ENCODE assay signal across 20 mouse cellular contexts in the genomic region with DNA sequence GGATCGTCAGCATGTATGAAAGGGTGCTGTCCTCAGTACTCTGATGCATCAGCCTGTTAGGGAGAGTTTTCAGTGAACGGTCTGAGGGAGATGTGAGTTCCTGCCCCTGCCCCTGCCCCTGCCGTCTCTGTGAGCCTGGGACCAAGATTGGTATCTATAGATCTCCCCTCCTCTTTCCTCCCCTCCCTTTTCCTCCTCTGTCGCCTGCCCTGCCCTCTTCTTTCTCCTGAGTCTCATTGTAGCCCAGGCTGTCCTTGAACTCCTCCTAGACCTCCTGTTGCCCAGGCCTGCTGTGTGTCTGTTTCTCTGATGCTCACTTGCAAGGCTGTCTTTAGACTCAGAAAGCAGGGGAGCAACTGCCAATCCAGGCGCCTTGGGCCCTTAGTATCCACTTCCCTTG. TPM values are rescaled to one million over a fixed set of nuclear protein-coding genes. Genes with fewer than 3 reads are reported as not detected.
DNase-seq lines count a peak whose midpoint lies in the region; ATAC-seq lines count a peak whose summit lies in the region.
"Had no signal": no experiment of that assay in that cellular context is flagged by ENCODE, and none has a peak within 500 bp of the region (broad histone marks: within the 10 kb centered on the region; RNA-seq: fewer than 3 reads in every experiment).

No protein-coding gene starts in this region.

- ATAC-seq in liver, embryonic 12.5 days = no peak
- ATAC-seq in megakaryocyte progenitor cell, adult 5-6 weeks (replicated peaks; ENCODE audit: poor library complexity) = 0 out of 2 replicates have a peak, but pooled peaks have one; percentile 5
- ATAC-seq in activated CD4-positive, CD25-positive, alpha-beta regulatory T cell, adult 4 months = no peak
- ATAC-seq: intestine, embryonic 15.5 days had no signal

- peak overlapping the region; percentile 13; the same call in 1 of the 2 replicates for H3K9ac ChIP-seq in liver, embryonic 12.5 days
- H3K9ac ChIP-seq: embryonic facial prominence, embryonic 15.5 days; heart, embryonic 13.5 days; hindbrain, embryonic 14.5 days; intestine, embryonic 15.5 days; limb, embryonic 13.5 days; liver, embryonic 15.5 days had no signal

- H3K27me3 ChIP-seq in liver, embryonic 12.5 days (replicated peaks) = no peaks in the 10 kb centered on the region
- H3K27me3 ChIP-seq: embryonic facial prominence, embryonic 15.5 days; heart, embryonic 13.5 days; intestine, embryonic 15.5 days; liver, embryonic 15.5 days had no signal

- H3K27ac ChIP-seq in liver, embryonic 12.5 days = no peak overlapping the region
- H3K27ac ChIP-seq: embryonic facial prominence, embryonic 15.5 days; heart, embryonic 13.5 days; hindbrain, embryonic 14.5 days; intestine, embryonic 15.5 days; limb, embryonic 13.5 days had no signal

- H3K4me3 ChIP-seq in liver, embryonic 12.5 days = no peak overlapping the region
- H3K4me3 ChIP-seq: embryonic facial prominence, embryonic 15.5 days; heart, embryonic 13.5 days; intestine, embryonic 15.5 days; limb, embryonic 13.5 days; liver, embryonic 15.5 days; megakaryocyte, embryonic 14.5 days; myocyte had no signal

- peaks cover 95% of the 10 kb centered on the region for H3K4me1 ChIP-seq in liver, embryonic 12.5 days

- H3K4me2 ChIP-seq in liver, embryonic 12.5 days = no peak overlapping the region
- H3K4me2 ChIP-seq: embryonic facial prominence, embryonic 15.5 days; heart, embryonic 13.5 days; hindbrain, embryonic 14.5 days; intestine, embryonic 15.5 days had no signal

- whole genome bisulfite sequencing in liver, embryonic 12.5 days (ENCODE audit: insufficient replicate concordance) = 20% methylated on average over 5 of the region's 5 CpGs

- peaks cover under 1% of the 10 kb centered on the region for H3K36me3 ChIP-seq in liver, embryonic 12.5 days
- H3K36me3 ChIP-seq: embryonic facial prominence, embryonic 15.5 days; heart, embryonic 13.5 days; intestine, embryonic 15.5 days; limb, embryonic 13.5 days; liver, embryonic 15.5 days had no signal

- no peak for DNase-seq in liver
- peak; percentile 64 for DNase-seq in 416B (ENCODE audit: low read depth)
- DNase-seq in R1 (ENCODE audit: low read depth, low spot score) = peak; percentile 76
- DNase-seq in cerebellum, postnatal 10 days = no peak
- DNase-seq: adrenal gland, postnatal 14 days; cerebellum, adult 11 months; cerebellum, postnatal 25 days; heart, adult 18-20 months; thymus, postnatal 14 days had no signal

- no peaks in the 10 kb centered on the region for H3K9me3 ChIP-seq in liver, embryonic 12.5 days (replicated peaks)
- H3K9me3 ChIP-seq: embryonic facial prominence, embryonic 15.5 days; heart, embryonic 13.5 days; intestine, embryonic 15.5 days; liver, embryonic 15.5 days had no signal

RNA-seq across cellular contexts. Expression of gene Galnt10, which starts 39.6 kb away (rescaled TPM):
- polyA plus RNA-seq in liver, embryonic 12.5 days (2016; fragmentation: Nextera tagmentation; extraction: Ambion mirVana) = 34.2 and 36.3 TPM in 2 replicates
- total RNA-seq in megakaryocyte progenitor cell, adult 5-6 weeks (2015) = 4.0 and 4.8 TPM in 2 replicates
- 7.0 and 8.8 TPM in 2 replicates for total RNA-seq in megakaryocyte progenitor cell, adult 5-6 weeks (2017)
- 1 to 10 TPM; 4.1 to 7.6 TPM for polyA plus RNA-seq in activated CD4-positive, CD25-positive, alpha-beta regulatory T cell, adult 4 months (2017; shearing (Covaris generic))

Comparison
In these comparisons a context has a peak if more than half of its experiments do, and no peak if none do; other contexts are left out.
1. DNase-seq: peak in 416B (single experiment) and R1 (single experiment); none in liver (single experiment) and cerebellum, postnatal 10 days (0 of 2).